ENCODE assay signal across 9 mouse cellular contexts in the genomic region with DNA sequence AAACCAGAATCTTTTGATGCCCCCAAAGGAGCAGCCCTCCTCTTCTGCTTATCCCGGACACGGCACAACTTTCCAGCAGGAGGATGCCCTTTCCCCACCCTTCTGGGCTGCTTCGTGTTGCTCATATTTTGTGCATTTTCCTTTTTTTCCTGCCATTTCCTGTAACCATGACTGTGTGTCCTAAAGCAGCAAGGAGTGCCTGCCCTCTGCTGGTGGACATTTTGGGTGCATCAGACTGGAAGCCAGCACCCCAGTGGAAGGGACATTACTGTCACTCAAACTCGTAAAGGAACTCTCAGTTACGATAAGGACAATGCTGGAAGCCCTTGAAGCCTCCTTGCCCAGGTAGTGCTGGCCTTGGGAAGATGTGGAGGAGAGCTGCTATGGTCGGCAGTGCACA. TPM values are rescaled to one million over a fixed set of nuclear protein-coding genes. Genes with fewer than 3 reads are reported as not detected.
DNase-seq lines count a peak whose midpoint lies in the region; ATAC-seq and TF ChIP-seq lines count a peak whose summit lies in the region.
"Had no signal": no experiment of that assay in that cellular context is flagged by ENCODE, and none has a peak within 500 bp of the region (broad histone marks: within the 10 kb centered on the region; RNA-seq: fewer than 3 reads in every experiment).

No protein-coding gene starts in this region.

- no peaks in the 10 kb centered on the region for H3K36me3 ChIP-seq in G1E (replicated peaks)
- peaks cover 30% of the 10 kb centered on the region; the same call in 1 of the 2 replicates for H3K36me3 ChIP-seq in forebrain, embryonic 13.5 days (ENCODE audit: poor library complexity, severe bottlenecking)
- H3K36me3 ChIP-seq in hindbrain, embryonic 11.5 days (ENCODE audit: control insufficient read depth, insufficient read depth, low read length), result no peaks in the 10 kb centered on the region
- H3K36me3 ChIP-seq in megakaryocyte, embryonic 14.5 days (replicated peaks; ENCODE audit: low read length), result no peaks in the 10 kb centered on the region

- DNase-seq in G1E (ENCODE audit: low spot score), result no peak
- DNase-seq in hindbrain, embryonic 11.5 days (ENCODE audit: low spot score), result peak; percentile 68
- DNase-seq in layer of hippocampus, adult 9-11 months, result peak; percentile 73
- peak; percentile 66 for DNase-seq in right cerebral cortex, postnatal 25 days

- peaks cover 55% of the 10 kb centered on the region for H3K27me3 ChIP-seq in G1E (ENCODE audit: insufficient read depth, low read length)
- H3K27me3 ChIP-seq in forebrain, embryonic 13.5 days, result no peaks in the 10 kb centered on the region
- no peaks in the 10 kb centered on the region for H3K27me3 ChIP-seq in hindbrain, embryonic 11.5 days (ENCODE audit: control insufficient read depth, insufficient read depth, low read length)
- peaks cover 46% of the 10 kb centered on the region for H3K27me3 ChIP-seq in megakaryocyte, embryonic 14.5 days (replicated peaks)

- no peaks in the 10 kb centered on the region for H3K9me3 ChIP-seq in G1E (replicated peaks)
- no peaks in the 10 kb centered on the region for H3K9me3 ChIP-seq in forebrain, embryonic 13.5 days (replicated peaks)
- no peaks in the 10 kb centered on the region for H3K9me3 ChIP-seq in hindbrain, embryonic 11.5 days (ENCODE audit: control insufficient read depth, low read length)
- H3K9me3 ChIP-seq in megakaryocyte, embryonic 14.5 days, result no peaks in the 10 kb centered on the region

- no peaks in the 10 kb centered on the region for H3K4me1 ChIP-seq in G1E (ENCODE audit: insufficient read depth, low read depth, low read length)
- peaks cover 6% of the 10 kb centered on the region for H3K4me1 ChIP-seq in bone marrow macrophage, adult 2 months (ENCODE audit: control insufficient read depth, insufficient read depth, low read length)
- no peaks in the 10 kb centered on the region for H3K4me1 ChIP-seq in forebrain, embryonic 13.5 days
- no peaks in the 10 kb centered on the region for H3K4me1 ChIP-seq in hindbrain, embryonic 11.5 days (replicated peaks; ENCODE audit: control insufficient read depth, insufficient read depth, low read length)
- peaks cover 49% of the 10 kb centered on the region for H3K4me1 ChIP-seq in megakaryocyte, embryonic 14.5 days

- TF ChIP-seq CTCF in G1E (IDR thresholded peaks at IDR 0.05; ENCODE audit: low read depth, low read length), result peak; percentile 59
- TF ChIP-seq CTCF in bone marrow macrophage, adult 2 months (IDR thresholded peaks at IDR 0.05; ENCODE audit: low read depth, low read length), result peak; percentile 91

- no peak overlapping the region for H3K9ac ChIP-seq in forebrain, embryonic 13.5 days
- H3K9ac ChIP-seq in hindbrain, embryonic 11.5 days (ENCODE audit: low read depth, low read length), result no peak overlapping the region

- H3K4me3 ChIP-seq in G1E (ENCODE audit: low read depth, low read length), result no peak overlapping the region
- H3K4me3 ChIP-seq in bone marrow macrophage, adult 2 months (ENCODE audit: insufficient read depth, low read length), result no peak overlapping the region
- no peak overlapping the region for H3K4me3 ChIP-seq in forebrain, embryonic 13.5 days
- no peak overlapping the region for H3K4me3 ChIP-seq in hindbrain, embryonic 11.5 days (ENCODE audit: low read depth, low read length)
- H3K4me3 ChIP-seq in megakaryocyte, embryonic 14.5 days (replicated peaks), result peak overlapping the region; percentile 62

- TF ChIP-seq POLR2A in bone marrow macrophage, adult 2 months (IDR thresholded peaks at IDR 0.05; ENCODE audit: borderline replicate concordance, low read depth, low read length), result no peak

- no peak overlapping the region for H3K27ac ChIP-seq in bone marrow macrophage, adult 2 months (ENCODE audit: insufficient read depth, low read depth, low read length)
- no peak overlapping the region for H3K27ac ChIP-seq in forebrain, embryonic 13.5 days
- H3K27ac ChIP-seq in hindbrain, embryonic 11.5 days (ENCODE audit: low read depth, low read length), result no peak overlapping the region
- H3K27ac ChIP-seq: macrophage had no signal

- WGBS in forebrain, embryonic 13.5 days, result 55% methylated on average over 6 of the region's 6 CpGs
- 62% methylated on average over 6 of the region's 6 CpGs for WGBS in hindbrain, embryonic 11.5 days

- H3K4me2 ChIP-seq in forebrain, embryonic 13.5 days, result no peak overlapping the region
- no peak overlapping the region for H3K4me2 ChIP-seq in hindbrain, embryonic 11.5 days (replicated peaks; ENCODE audit: low read depth, low read length)

- peak; percentile 34; the same call in 1 of the 2 replicates for ATAC-seq in G1E (ENCODE audit: extremely low read depth, insufficient number of reproducible peaks, low FRiP score, poor library complexity, severe bottlenecking)
- ATAC-seq in forebrain, embryonic 13.5 days, result 0 out of 2 replicates have a peak, but pooled peaks have one; percentile 57
- no peak for ATAC-seq in hindbrain, embryonic 11.5 days (ENCODE audit: low FRiP score)
- ATAC-seq in erythroid progenitor cell, adult 5-6 weeks (replicated peaks; ENCODE audit: low FRiP score, poor library complexity, severe bottlenecking), result no peak

RNA-seq across cellular contexts. Expression of a gene that starts 30.9 kb away (rescaled TPM):
- 7.1 TPM in 1 of 2 replicates, not detected in the other for total RNA-seq in G1E (2014; fragmentation: Nextera tagmentation)
- total RNA-seq in G1E (2017), result not detected in 2 replicates
- polyA plus RNA-seq in G1E (2012), result 0.04 and 0.05 TPM in 2 replicates
- 100 and 103 TPM in 2 replicates for polyA plus RNA-seq in bone marrow macrophage, adult 2 months (2012; ENCODE audit: insufficient read depth, insufficient read length, missing spikeins)
- 19.0 and 20.0 TPM in 2 replicates for polyA plus RNA-seq in forebrain, embryonic 13.5 days (2015; fragmentation: Nextera tagmentation; extraction: Ambion mirVana)
- 8.7 and 10.4 TPM in 2 replicates for polyA plus RNA-seq in hindbrain, embryonic 11.5 days (2014; fragmentation: Nextera tagmentation; extraction: Ambion mirVana)
- 6.3 and 26.3 TPM in 2 replicates for polyA plus RNA-seq in megakaryocyte, embryonic 14.5 days (2012; ENCODE audit: insufficient read depth, low replicate concordance)
- 3.6 and 10.1 TPM in 2 replicates for total RNA-seq in erythroid progenitor cell, adult 5-6 weeks (2015; ENCODE audit: low replicate concordance)
- 0.13 TPM in 1 of 2 replicates, not detected in the other for total RNA-seq in erythroid progenitor cell, adult 5-6 weeks (2017; ENCODE audit: low replicate concordance)

RNA-seq across cellular contexts. Expression of a gene that starts 52.2 kb away (rescaled TPM):
- total RNA-seq in G1E (2014; fragmentation: Nextera tagmentation) (not detected in 2 replicates), G1E (2017) (0.06 and 0.11 TPM in 2 replicates)
- polyA plus RNA-seq in G1E (2012), result not detected in 2 replicates
- polyA plus RNA-seq in bone marrow macrophage, adult 2 months (2012; ENCODE audit: insufficient read depth, insufficient read length, missing spikeins), result not detected in 2 replicates
- polyA plus RNA-seq in forebrain, embryonic 13.5 days (2015; fragmentation: Nextera tagmentation; extraction: Ambion mirVana), result 38.8 and 46.9 TPM in 2 replicates
- 27.9 and 28.2 TPM in 2 replicates for polyA plus RNA-seq in hindbrain, embryonic 11.5 days (2014; fragmentation: Nextera tagmentation; extraction: Ambion mirVana)
- polyA plus RNA-seq in megakaryocyte, embryonic 14.5 days (2012; ENCODE audit: insufficient read depth, low replicate concordance), result not detected in 2 replicates
- total RNA-seq in erythroid progenitor cell, adult 5-6 weeks (2015; ENCODE audit: low replicate concordance), result not detected in 2 replicates
- total RNA-seq in erythroid progenitor cell, adult 5-6 weeks (2017; ENCODE audit: low replicate concordance), result not detected in 2 replicates
- polyA plus RNA-seq: macrophage had no signal

Comparison
In these comparisons a context has a peak if more than half of its experiments do, and no peak if none do; other contexts are left out.
1. ATAC-seq: peak in G1E (single experiment) and forebrain, embryonic 13.5 days (single experiment); none in hindbrain, embryonic 11.5 days (single experiment) and erythroid progenitor cell, adult 5-6 weeks (single experiment).
2. RNA of a gene that starts 52.2 kb away (polyA plus RNA-seq): 38.8 to 46.9 TPM in forebrain, embryonic 13.5 days and 27.9 to 28.2 TPM in hindbrain, embryonic 11.5 days; not detected in bone marrow macrophage, adult 2 months, not detected in G1E and not detected in megakaryocyte, embryonic 14.5 days; every median in the first group is over 10 times any median in the second.